Mouse (Mus musculus) adrenal gland, postnatal 14 days (tissue): ENCODE data around the gene Tbc1d22a. TPM values are rescaled to one million over a fixed set of nuclear protein-coding genes. Genes with fewer than 3 reads are reported as not detected.

ENCODE experiments used
- DNase-seq: peaks from one replicate; pipeline ENCODE4 v3.0.0; 2021; ENCODE audit warnings: mixed read lengths
- total RNA-seq: library from RNA; stranded (reverse); gene quantifications from 2 replicates; pipeline ENCODE4 v1.2.3, GENCODE M21; 2021

Gene Tbc1d22a
- total RNA-seq, 1 experiment from 2014 or later, result 26.8 TPM

DNA sequence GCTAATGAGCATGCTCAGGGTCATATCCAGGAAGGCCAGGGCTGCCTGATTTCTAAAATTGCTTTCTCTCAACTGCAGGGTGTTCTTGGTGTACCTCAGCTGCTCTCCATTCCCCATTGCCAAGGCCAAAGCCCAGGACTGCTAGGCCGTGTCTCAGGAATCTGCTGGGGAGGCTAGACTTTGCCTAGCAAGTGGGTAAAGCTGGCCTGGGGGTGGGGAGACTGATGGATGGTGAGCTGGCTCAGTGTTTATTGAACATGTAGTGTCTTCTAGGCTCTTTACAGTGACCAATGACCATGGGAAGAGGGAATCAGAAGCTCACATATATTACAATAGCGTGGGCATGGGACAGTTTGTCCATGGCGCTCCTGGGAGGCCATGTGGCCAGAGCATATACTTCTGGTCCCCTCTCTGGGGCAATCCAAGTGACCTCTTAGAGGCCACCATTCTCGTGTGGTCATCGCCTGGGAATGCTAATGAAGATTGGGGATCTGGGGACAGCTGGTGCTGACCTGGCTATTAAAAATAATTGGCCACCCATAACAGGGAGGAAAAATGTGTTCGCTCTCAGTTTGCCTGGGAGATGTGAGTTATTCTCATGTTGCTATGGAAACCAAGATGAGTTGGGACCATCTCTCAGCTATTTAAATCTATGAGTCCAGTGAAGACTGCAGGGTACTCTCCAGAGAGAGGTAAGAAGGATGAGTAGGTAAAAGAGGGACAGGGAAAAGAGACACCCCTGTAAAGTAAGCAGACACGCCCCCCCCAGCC, 294.3 kb downstream of the Tbc1d22a start:
- DNase-seq, result no peak

DNA sequence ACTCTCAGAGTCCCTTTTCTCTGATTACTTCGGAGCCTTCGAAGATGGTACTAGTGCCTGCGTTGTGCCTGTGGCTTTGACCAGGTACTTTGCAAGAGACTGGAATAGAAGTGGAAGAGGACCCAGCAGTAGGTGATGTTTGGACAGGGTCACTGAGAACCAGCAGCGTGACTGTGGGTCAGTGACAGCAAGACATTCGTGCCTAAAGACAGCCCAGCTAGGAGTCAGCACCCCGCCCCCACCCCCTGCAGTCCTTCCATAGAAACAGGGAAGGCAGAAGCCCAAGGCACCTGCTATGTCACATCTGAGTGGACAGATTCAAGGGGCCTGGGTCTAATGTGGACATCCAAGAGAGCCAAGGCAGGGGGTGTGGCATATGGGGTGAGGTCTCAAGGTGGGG, 295.3 kb downstream of the Tbc1d22a start:
- DNase-seq, result no peak

DNA sequence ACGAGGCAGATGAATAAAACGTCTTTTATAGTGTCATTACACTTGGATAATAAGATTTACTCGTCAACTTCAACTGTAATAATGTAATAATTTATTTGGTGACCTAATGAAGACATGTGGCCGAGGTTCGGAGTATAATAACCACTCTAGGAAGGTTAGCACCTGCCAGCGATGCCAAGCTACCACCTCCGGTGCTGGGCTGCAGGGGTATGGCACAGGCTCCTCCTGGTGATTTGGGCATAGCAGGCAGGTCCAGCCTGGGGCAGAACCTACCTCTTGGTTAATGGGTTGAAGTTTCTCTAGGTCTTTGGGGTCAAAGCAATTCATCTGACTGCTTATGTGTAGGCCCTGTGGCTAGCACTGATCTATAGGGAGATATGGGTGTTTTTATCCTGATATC, 296.9 kb downstream of the Tbc1d22a start:
- no peak for DNase-seq

DNA sequence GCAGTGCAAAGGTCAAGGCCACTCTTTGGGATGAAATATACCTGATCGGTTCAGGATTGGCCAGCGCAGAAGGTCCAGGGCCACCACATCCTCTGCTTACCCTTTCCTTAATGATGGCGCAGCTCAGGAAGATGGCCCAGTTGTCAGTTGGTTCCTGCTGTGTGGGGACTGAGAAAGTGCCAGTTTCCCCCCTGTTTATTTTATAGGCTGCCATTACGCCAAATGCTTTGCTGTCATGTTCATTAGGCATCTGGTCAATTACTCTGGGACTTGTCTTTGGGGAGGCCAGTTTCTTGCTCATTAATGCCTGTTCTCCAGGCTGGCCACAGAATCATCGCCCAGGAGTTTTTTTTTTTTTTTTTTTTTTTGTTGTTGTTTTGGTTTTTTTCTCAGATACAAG, 299.1 kb downstream of the Tbc1d22a start:
- no peak for DNase-seq

DNA sequence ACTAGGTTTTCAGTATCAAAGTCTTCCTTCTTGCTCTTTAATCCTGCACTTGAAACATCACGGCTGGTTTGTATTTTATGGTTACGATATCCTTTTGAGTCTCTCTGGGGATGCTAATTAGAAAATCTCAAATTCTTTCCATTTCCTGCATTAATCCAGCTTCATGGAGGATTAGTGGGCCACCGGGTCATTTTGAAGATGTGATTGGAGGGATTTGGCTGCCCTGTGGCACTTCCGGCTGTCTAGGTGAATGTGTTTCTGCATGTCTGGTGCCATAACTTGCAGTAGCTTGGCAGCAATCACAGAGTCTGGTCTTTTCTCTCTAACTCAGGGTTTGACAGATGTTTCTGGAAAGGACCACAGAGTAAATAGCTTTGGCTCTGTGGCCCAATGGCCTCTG, 305.9 kb downstream of the Tbc1d22a start:
- DNase-seq, result no peak

DNA sequence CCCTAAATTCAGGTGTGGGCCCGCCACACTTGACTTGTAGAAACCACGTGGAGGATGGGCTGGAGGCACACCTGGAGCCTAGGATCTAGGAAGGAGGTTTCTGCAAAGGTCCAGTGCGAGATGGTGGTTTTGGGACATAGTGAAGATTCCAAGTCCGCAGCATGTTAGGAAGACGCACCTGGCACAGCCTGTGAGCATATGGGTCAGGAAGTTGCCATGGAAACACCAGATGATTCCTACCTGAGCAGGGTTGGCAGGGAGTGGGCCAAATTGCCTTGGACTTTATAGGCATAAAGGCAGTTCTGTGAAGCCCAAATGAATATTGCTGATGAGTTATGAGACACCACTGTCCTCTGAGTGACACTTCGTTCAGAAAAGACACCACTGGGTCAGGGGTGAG, 321.1 kb downstream of the Tbc1d22a start:
- no peak for DNase-seq

DNA sequence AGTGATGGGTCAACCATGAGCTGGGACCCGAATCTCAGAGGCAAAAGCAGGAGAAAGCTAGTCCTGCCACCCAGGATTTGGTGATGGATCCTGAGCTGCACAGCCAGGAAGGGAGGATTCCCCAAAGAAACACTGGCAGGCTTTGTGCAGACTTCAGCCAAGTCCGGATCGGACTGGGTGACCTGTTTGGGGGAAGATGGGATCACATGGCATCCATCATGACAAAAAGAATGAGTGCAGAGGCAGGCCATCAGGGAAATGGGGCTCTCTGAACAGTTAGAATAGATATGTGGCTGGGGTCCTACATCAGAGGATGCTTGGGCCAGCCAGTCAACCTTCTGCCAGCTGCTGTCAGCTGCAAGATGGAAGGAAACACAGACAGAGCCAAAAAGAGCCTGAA, 328.1 kb downstream of the Tbc1d22a start:
- DNase-seq, result no peak

DNA sequence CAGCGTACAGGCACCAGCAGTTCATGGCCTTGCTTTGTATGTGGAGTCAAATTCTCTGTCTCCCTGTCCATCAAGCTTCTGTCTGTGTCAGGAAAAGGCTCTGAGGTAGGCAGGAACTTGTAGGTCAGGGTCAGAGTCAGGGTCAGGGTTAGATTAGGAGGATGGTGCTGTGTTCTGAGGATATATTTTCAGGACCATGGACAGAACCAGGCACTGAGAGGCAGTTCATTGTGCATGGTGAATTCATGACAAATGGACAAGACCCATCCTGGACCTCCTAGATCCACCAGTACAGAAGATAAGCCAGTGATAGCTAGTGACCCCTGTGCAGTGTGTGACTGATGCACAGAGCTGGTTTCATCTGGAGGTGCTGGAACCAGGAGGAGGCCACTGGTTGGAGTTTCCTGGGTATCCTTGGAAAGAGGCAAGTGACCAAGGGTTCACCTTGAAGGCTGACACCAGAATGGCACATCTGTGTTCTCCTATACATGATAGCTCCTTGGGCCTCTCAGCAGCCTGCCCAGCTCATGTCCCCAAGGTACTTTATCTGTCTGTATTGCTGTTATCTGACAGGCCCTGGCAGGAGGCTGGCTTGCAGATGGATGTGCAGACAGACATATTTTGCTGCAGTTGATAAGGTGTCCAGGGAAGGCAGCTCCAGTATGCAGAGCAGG, 330.0 kb downstream of the Tbc1d22a start:
- DNase-seq, result no peak

Other genes with a start within 250 kb of the Tbc1d22a start
- gene Celsr1, start 180.7 kb upstream of the Tbc1d22a start, total RNA-seq, result 4.5 and 4.6 TPM in 2 replicates
- 16.1 and 17.5 TPM in 2 replicates for gene Gramd4, start 156.8 kb upstream of the Tbc1d22a start, total RNA-seq
- gene Cerk, start 28.3 kb upstream of the Tbc1d22a start, total RNA-seq, result 31.5 and 33.0 TPM in 2 replicates